Mouse (Mus musculus): ENCODE measurements around the gene Slc28a2.
A peak's percentile ranks its signal among the peaks of the same experiment; 100 is the strongest.
"Not testable (repeated sequence)": the region's sequence is repeated elsewhere in the genome, so short reads cannot be mapped to it uniquely, and the experiment has no call there.

Slc28a2 gene

GRCm38 (mm10) chr2:122426200-122426599 is at the start of gene Slc28a2:
Slc28a2 (plus strand) TSS chr2:122426477.
- DNase-seq (ENCODE audit: low spot score), result not testable (repeated sequence)

- DNase-seq (ENCODE audit: low spot score), result peak; percentile 99
Observed at GRCm38 (mm10) chr2:122377215-122377674, 49.0 kb upstream of the Slc28a2 start.

- DNase-seq (ENCODE audit: low spot score), result peak; percentile 74
Observed at GRCm38 (mm10) chr2:122377751-122378246, 48.5 kb upstream of the Slc28a2 start.

GRCm38 (mm10) chr2:122378421-122379291 is 47.6 kb upstream of the Slc28a2 start:
- peak; percentile 43 for DNase-seq (ENCODE audit: low spot score)

- DNase-seq (ENCODE audit: low spot score), result peak; percentile 38
Observed at GRCm38 (mm10) chr2:122379292-122379650, 47.0 kb upstream of the Slc28a2 start.

GRCm38 (mm10) chr2:122380768-122381311 is 45.4 kb upstream of the Slc28a2 start:
- peak; percentile 68 for DNase-seq (ENCODE audit: low spot score)

- peak; percentile 42 for DNase-seq (ENCODE audit: low spot score)
Observed at GRCm38 (mm10) chr2:122381329-122382103, 44.8 kb upstream of the Slc28a2 start.

- DNase-seq (ENCODE audit: low spot score), result peak; percentile 26
Observed at GRCm38 (mm10) chr2:122382121-122382520, 44.2 kb upstream of the Slc28a2 start.

- DNase-seq (ENCODE audit: low spot score), result no peak
Observed at GRCm38 (mm10) chr2:122385095-122385494, 41.2 kb upstream of the Slc28a2 start.

GRCm38 (mm10) chr2:122387135-122387534 is 39.1 kb upstream of the Slc28a2 start:
- not testable (repeated sequence) for DNase-seq (ENCODE audit: low spot score)

GRCm38 (mm10) chr2:122396150-122396549 is 30.1 kb upstream of the Slc28a2 start:
- DNase-seq (ENCODE audit: low spot score), result no peak

GRCm38 (mm10) chr2:122407607-122408006 is 18.7 kb upstream of the Slc28a2 start:
- DNase-seq (ENCODE audit: low spot score), result no peak

- DNase-seq (ENCODE audit: low spot score), result no peak
Observed at GRCm38 (mm10) chr2:122408928-122409327, 17.3 kb upstream of the Slc28a2 start.

GRCm38 (mm10) chr2:122426645-122427044 is 368 bp downstream of the Slc28a2 start:
- not testable (repeated sequence) for DNase-seq (ENCODE audit: low spot score)

- not testable (repeated sequence) for DNase-seq (ENCODE audit: low spot score)
Observed at GRCm38 (mm10) chr2:122438706-122439482, 12.6 kb downstream of the Slc28a2 start.

- DNase-seq (ENCODE audit: low spot score), result not testable (repeated sequence)
Observed at GRCm38 (mm10) chr2:122440521-122440920, 14.2 kb downstream of the Slc28a2 start.

GRCm38 (mm10) chr2:122441000-122441933 is 15.0 kb downstream of the Slc28a2 start:
- DNase-seq (ENCODE audit: low spot score), result no peak

- no peak for DNase-seq (ENCODE audit: low spot score)
Observed at GRCm38 (mm10) chr2:122450351-122450750, 24.1 kb downstream of the Slc28a2 start.

GRCm38 (mm10) chr2:122452426-122452825 is 26.1 kb downstream of the Slc28a2 start:
- no peak for DNase-seq (ENCODE audit: low spot score)

GRCm38 (mm10) chr2:122466901-122467300 is 40.6 kb downstream of the Slc28a2 start:
- no peak for DNase-seq (ENCODE audit: low spot score)

Data from testis, postnatal 10 days (tissue).